Comparison of ENCODE assay signal across 8 mouse cellular contexts in the genomic region with DNA sequence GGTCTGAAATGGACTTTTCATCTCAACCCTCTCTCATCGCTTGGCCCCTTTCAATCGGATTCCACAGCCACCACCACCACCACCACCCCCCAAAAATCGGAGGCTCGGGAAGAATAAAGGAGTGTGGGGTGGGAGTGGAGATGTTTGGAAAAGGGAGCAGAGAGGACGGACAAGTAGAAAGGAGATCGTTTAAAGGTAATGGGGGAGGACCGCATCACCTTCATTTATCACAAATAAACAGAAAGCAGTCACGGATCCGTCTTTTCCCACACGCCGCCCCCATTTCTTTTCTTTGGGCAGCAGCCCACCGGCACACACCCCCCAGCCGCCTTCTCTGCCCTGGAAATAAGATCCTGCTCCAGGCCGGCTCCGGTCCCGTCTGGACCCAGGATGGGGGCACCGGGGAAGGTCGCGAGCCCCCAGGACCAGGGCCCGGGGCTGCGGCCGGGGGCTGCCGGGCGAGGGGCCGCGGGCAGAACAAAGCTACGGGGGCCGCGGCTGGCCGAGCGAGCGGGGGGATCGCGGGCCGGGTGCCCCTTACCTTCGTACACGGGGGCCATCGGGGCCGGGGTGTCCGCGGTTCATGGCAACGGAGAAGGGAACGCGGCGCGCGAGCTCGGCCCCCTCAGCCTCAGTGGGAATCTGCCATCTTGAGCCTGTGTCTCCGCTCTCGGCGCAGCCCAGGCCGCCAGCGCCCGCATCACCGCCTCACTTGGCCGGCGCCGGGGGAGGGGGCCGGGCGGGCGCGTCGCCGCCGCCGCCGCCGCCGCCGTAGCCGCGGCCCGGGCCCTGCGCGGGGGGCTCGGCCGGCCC. TPM values are rescaled to one million over a fixed set of nuclear protein-coding genes. Genes with fewer than 3 reads are reported as not detected.
A peak's percentile ranks its signal among the peaks of the same experiment; 100 is the strongest.
DNase-seq lines count a peak whose midpoint lies in the region; ATAC-seq and TF ChIP-seq lines count a peak whose summit lies in the region.

A gene (plus strand): TSS at position 147 of the 813 bp plus-strand sequence.

- H3K27ac ChIP-seq in embryonic facial prominence, embryonic 13.5 days: peak within 1 kb of the TSS; percentile 94
- peak within 1 kb of the TSS; percentile 99 for H3K27ac ChIP-seq in heart, embryonic 10.5 days
- H3K27ac ChIP-seq in kidney, postnatal 0 days: peak within 1 kb of the TSS; percentile 97
- H3K27ac ChIP-seq in liver, embryonic 15.5 days (replicated peaks): peak within 1 kb of the TSS; percentile 99
- H3K27ac ChIP-seq in neural tube, embryonic 12.5 days: peak within 1 kb of the TSS; percentile 91

- TF ChIP-seq CTCF in kidney, postnatal 0 days (IDR thresholded peaks at IDR 0.05; ENCODE audit: low read depth): no peak

- no peaks in the 10 kb centered on the region for H3K36me3 ChIP-seq in embryonic facial prominence, embryonic 13.5 days
- H3K36me3 ChIP-seq in heart, embryonic 10.5 days: no peaks in the 10 kb centered on the region
- no peaks in the 10 kb centered on the region for H3K36me3 ChIP-seq in kidney, postnatal 0 days (ENCODE audit: insufficient read depth, low read length)
- peaks cover 22% of the 10 kb centered on the region for H3K36me3 ChIP-seq in liver, embryonic 15.5 days (replicated peaks)
- peaks cover 1% of the 10 kb centered on the region; the same call in 1 of the 2 replicates for H3K36me3 ChIP-seq in neural tube, embryonic 12.5 days

- peaks cover 22% of the 10 kb centered on the region for H3K4me1 ChIP-seq in embryonic facial prominence, embryonic 13.5 days
- peaks cover 29% of the 10 kb centered on the region for H3K4me1 ChIP-seq in heart, embryonic 10.5 days
- peaks cover 17% of the 10 kb centered on the region; the same call in 1 of the 2 replicates for H3K4me1 ChIP-seq in kidney, postnatal 0 days (replicated peaks; ENCODE audit: insufficient read depth, low read length)
- H3K4me1 ChIP-seq in liver, embryonic 15.5 days (replicated peaks): peaks cover 57% of the 10 kb centered on the region
- H3K4me1 ChIP-seq in neural tube, embryonic 12.5 days: peaks cover 31% of the 10 kb centered on the region

- peaks cover 4% of the 10 kb centered on the region; the same call in 1 of the 2 replicates for H3K27me3 ChIP-seq in embryonic facial prominence, embryonic 13.5 days
- peaks cover 4% of the 10 kb centered on the region; the same call in 1 of the 2 replicates for H3K27me3 ChIP-seq in heart, embryonic 10.5 days (ENCODE audit: insufficient read depth, poor library complexity, severe bottlenecking)
- H3K27me3 ChIP-seq in kidney, postnatal 0 days (ENCODE audit: insufficient read depth, low read length): no peaks in the 10 kb centered on the region
- H3K27me3 ChIP-seq in liver, embryonic 15.5 days: no peaks in the 10 kb centered on the region
- H3K27me3 ChIP-seq in neural tube, embryonic 12.5 days (replicated peaks): no peaks in the 10 kb centered on the region; the same call in 1 of the 2 replicates

- H3K4me2 ChIP-seq in embryonic facial prominence, embryonic 13.5 days: peak within 1 kb of the TSS; percentile 60
- H3K4me2 ChIP-seq in kidney, postnatal 0 days (ENCODE audit: low read length): peak within 1 kb of the TSS; percentile 70
- peak within 1 kb of the TSS; percentile 83 for H3K4me2 ChIP-seq in liver, embryonic 15.5 days
- peak within 1 kb of the TSS; percentile 67 for H3K4me2 ChIP-seq in neural tube, embryonic 12.5 days (replicated peaks)

- ATAC-seq in embryonic facial prominence, embryonic 13.5 days (ENCODE audit: insufficient number of reproducible peaks, insufficient read depth, low FRiP score, low TSS enrichment, low read depth): peak; percentile 7; the same call in 1 of the 2 replicates
- ATAC-seq in kidney, postnatal 0 days (replicated peaks; ENCODE audit: low FRiP score, low read depth): peak; percentile 73
- peak; percentile 7 for ATAC-seq in liver, embryonic 15.5 days (ENCODE audit: insufficient read depth)
- no peak; the same call in 1 of the 2 replicates for ATAC-seq in neural tube, embryonic 12.5 days (ENCODE audit: low FRiP score, low read depth)

- H3K9me3 ChIP-seq in embryonic facial prominence, embryonic 13.5 days: no peaks in the 10 kb centered on the region
- H3K9me3 ChIP-seq in heart, embryonic 10.5 days: no peaks in the 10 kb centered on the region
- H3K9me3 ChIP-seq in kidney, postnatal 0 days (replicated peaks; ENCODE audit: low read length): no peaks in the 10 kb centered on the region
- no peaks in the 10 kb centered on the region for H3K9me3 ChIP-seq in liver, embryonic 15.5 days (replicated peaks)
- no peaks in the 10 kb centered on the region for H3K9me3 ChIP-seq in neural tube, embryonic 12.5 days

- H3K9ac ChIP-seq in embryonic facial prominence, embryonic 13.5 days: peak within 1 kb of the TSS; percentile 99
- H3K9ac ChIP-seq in kidney, postnatal 0 days (ENCODE audit: low read depth, low read length): peak within 1 kb of the TSS; percentile 100
- H3K9ac ChIP-seq in liver, embryonic 15.5 days: peak within 1 kb of the TSS; percentile 100
- H3K9ac ChIP-seq in neural tube, embryonic 12.5 days: peak within 1 kb of the TSS; percentile 100

- 1% methylated on average over 66 of the region's 77 CpGs for WGBS in embryonic facial prominence, embryonic 13.5 days
- 2% methylated on average over 77 of the region's 77 CpGs for WGBS in heart, embryonic 10.5 days
- WGBS in kidney, postnatal 0 days: 1% methylated on average over 53 of the region's 77 CpGs
- WGBS in liver, embryonic 15.5 days (ENCODE audit: insufficient replicate concordance): under 1% methylated on average over 75 of the region's 77 CpGs
- WGBS in neural tube, embryonic 12.5 days: under 1% methylated on average over 64 of the region's 77 CpGs

- peak within 1 kb of the TSS; percentile 98 for H3K4me3 ChIP-seq in embryonic facial prominence, embryonic 13.5 days
- H3K4me3 ChIP-seq in heart, embryonic 10.5 days: peak within 1 kb of the TSS; percentile 99
- peak within 1 kb of the TSS; percentile 100 for H3K4me3 ChIP-seq in kidney, postnatal 0 days (replicated peaks; ENCODE audit: low read depth, low read length)
- H3K4me3 ChIP-seq in liver, embryonic 15.5 days (replicated peaks): peak within 1 kb of the TSS; percentile 97
- H3K4me3 ChIP-seq in neural tube, embryonic 12.5 days: peak within 1 kb of the TSS; percentile 99

- DNase-seq in B cell, adult 2 months: peak; percentile 55 to 62
- peak; percentile 75 for DNase-seq in adrenal gland, postnatal 14 days
- DNase-seq in heart, embryonic 10.5 days (ENCODE audit: low spot score): peak; percentile 82
- peak; percentile 61 for DNase-seq in kidney, postnatal 0 days (ENCODE audit: low spot score)
- peak; percentile 69 for DNase-seq in testis, postnatal 14 days (ENCODE audit: low spot score)

RNA-seq across cellular contexts. Expression of the gene that starts here (rescaled TPM):
- 2.3 and 3.0 TPM in 2 replicates for total RNA-seq in adrenal gland, postnatal 14 days (2021)
- 1.1 and 2.5 TPM in 2 replicates for polyA plus RNA-seq in embryonic facial prominence, embryonic 13.5 days (2015; fragmentation: Nextera tagmentation; extraction: Ambion mirVana)
- polyA plus RNA-seq in heart, embryonic 10.5 days (2016; fragmentation: Nextera tagmentation; extraction: Ambion mirVana): 1.4 and 1.5 TPM in 2 replicates
- 9.7 and 10.5 TPM in 2 replicates for polyA plus RNA-seq in kidney, postnatal 0 days (2015; fragmentation: Nextera tagmentation; extraction: Ambion mirVana)
- polyA plus RNA-seq in liver, embryonic 15.5 days (2015; fragmentation: Nextera tagmentation; extraction: Ambion mirVana): 9.0 and 10.4 TPM in 2 replicates
- 2.0 and 2.3 TPM in 2 replicates for polyA plus RNA-seq in neural tube, embryonic 12.5 days (2016; fragmentation: Nextera tagmentation; extraction: Ambion mirVana)
